Mouse (Mus musculus) intestine, embryonic 16.5 days (tissue): ENCODE data around the gene Ikzf4. TPM values are rescaled to one million over a fixed set of nuclear protein-coding genes. Genes with fewer than 3 reads are reported as not detected.

Experiments used
- ATAC-seq: fragments of 200-750 bp; cut with Nextera tagmentation; 2 replicates; pipeline ENCODE4 v1.8.0; 2017; ENCODE audit warnings: moderate TSS enrichment, moderate library complexity
- H3K27ac ChIP-seq: fragments of 300-500 bp; sonication (generic); 2 replicates; pipeline ENCODE4 v1.5.1; 2014; ENCODE audit warnings: mild to moderate bottlenecking, low read length
- H3K27me3 ChIP-seq: fragments of 300-500 bp; sonication (generic); replicated peaks from 2 replicates; pipeline ENCODE4 v1.6.1; 2014; ENCODE audit warnings: low read length, control low read depth, mixed read lengths; ENCODE audit not compliant: control insufficient read depth, insufficient read depth
- H3K36me3 ChIP-seq: fragments of 300-500 bp; sonication (generic); 2 replicates; pipeline ENCODE4 v1.6.1; 2014; ENCODE audit warnings: low read length, control low read depth; ENCODE audit not compliant: control insufficient read depth, insufficient read depth
- H3K4me1 ChIP-seq: fragments of 300-500 bp; sonication (generic); 2 replicates; pipeline ENCODE4 v1.6.1; 2014; ENCODE audit warnings: low read length, control low read depth, mixed read lengths; ENCODE audit not compliant: control insufficient read depth, insufficient read depth
- H3K4me2 ChIP-seq: fragments of 300-500 bp; sonication (generic); 2 replicates; pipeline ENCODE4 v1.6.1; 2014; ENCODE audit warnings: low read depth, low read length, control low read depth
- H3K4me3 ChIP-seq: fragments of 300-500 bp; sonication (generic); 2 replicates; pipeline ENCODE4 v1.5.1; 2014; ENCODE audit warnings: mild to moderate bottlenecking, low read length
- H3K9ac ChIP-seq: fragments of 300-500 bp; sonication (generic); 2 replicates; pipeline ENCODE4 v1.6.1; 2014; ENCODE audit warnings: low read depth, low read length
- H3K9me3 ChIP-seq: fragments of 300-500 bp; sonication (generic); 2 replicates; pipeline ENCODE4 v1.6.1; 2016; ENCODE audit warnings: low read length, control low read depth; ENCODE audit not compliant: control insufficient read depth
- WGBS: fragments of 180-500 bp; shearing (Covaris S2); extraction: QIAGEN DNeasy Blood & Tissue Kit; methylation state at CpG from one replicate; pipeline ENCODE4 v1.1.7; 2014; 5-methylcytosine and 5-hydroxymethylcytosine counted together
- polyA plus RNA-seq: library from polyadenylated mRNA; unstranded; fragments of >200 nt; fragmentation: Nextera tagmentation; extraction: Ambion mirVana; gene quantifications from 2 replicates; pipeline ENCODE4 v1.2.1, GENCODE M21; 2015

Gene Ikzf4
- polyA plus RNA-seq, 1 experiment from 2014 or later, result 1.6 TPM

DNA sequence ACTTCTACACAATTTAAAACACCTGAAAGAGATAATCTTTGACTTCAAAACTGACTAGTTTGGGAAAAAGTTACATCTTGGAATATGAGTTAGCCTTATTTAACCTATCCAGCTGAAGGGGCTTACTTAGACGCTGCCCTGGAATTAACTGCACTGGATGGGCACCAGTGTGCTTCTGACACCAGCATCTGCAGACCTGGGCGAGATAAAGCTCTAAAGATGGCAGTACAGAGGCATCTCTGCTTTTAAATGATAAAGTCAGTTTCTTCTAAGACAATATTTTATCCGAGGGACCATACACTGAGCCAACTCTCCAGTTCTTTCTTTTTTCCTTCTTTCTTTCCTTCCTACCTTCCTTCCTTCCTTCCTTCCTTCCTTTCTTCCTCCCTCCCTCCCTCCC, 19.0 kb upstream of the Ikzf4 start:
- Histone ChIP-seq H3K9ac (no peak overlapping the region), H3K4me1 (0 out of 2 replicates have a peak, but pooled peaks cover 2% of the 10 kb centered on the region), H3K27me3 (no peaks in the 10 kb centered on the region), H3K27ac (no peak overlapping the region), H3K36me3 (no peaks in the 10 kb centered on the region), H3K9me3 (no peaks in the 10 kb centered on the region), H3K4me3 (no peak overlapping the region), H3K4me2 (no peak overlapping the region)
- 78% methylated on average over 3 of the region's 3 CpGs for WGBS
- no peak for ATAC-seq

DNA sequence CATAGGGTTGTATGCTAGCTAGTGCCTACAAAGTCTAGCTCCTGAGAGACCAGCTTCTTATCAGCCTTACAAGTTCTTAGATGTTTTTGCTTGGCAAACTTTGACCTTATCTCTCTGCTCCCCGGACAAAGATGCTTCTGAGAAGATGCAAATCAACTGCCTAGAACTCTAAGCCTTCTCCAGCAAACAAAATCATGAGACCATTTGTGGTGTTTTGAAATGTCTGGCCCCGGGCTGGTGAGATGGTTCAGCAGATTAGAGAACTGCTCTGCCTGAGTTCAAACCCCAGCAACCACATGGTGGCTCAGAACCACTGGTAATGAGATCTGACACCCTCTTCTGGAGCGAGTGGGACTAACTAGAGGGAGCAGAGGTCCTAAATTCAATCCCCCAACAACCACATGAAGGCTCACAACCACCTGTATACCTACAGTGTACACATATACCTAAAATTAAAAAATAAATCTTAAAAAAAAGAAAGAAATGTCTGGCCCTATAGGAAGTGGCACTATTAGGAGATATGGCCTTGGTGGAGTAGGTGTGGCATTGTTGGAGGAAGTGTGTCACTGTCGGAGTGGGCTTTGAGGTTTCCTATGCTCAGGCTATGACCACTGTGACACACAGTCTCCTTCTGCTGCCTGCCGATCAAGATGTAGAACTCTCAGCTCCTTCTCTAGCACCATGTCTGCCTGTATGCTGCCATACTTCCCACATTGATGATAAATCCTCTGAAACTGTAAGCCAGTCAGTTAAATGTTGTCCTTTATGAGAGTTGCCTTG, 17.8 kb upstream of the Ikzf4 start:
- no peak for ATAC-seq
- WGBS, result 55% methylated on average over 5 of the region's 5 CpGs
- H3K27me3 ChIP-seq, result no peaks in the 10 kb centered on the region

DNA sequence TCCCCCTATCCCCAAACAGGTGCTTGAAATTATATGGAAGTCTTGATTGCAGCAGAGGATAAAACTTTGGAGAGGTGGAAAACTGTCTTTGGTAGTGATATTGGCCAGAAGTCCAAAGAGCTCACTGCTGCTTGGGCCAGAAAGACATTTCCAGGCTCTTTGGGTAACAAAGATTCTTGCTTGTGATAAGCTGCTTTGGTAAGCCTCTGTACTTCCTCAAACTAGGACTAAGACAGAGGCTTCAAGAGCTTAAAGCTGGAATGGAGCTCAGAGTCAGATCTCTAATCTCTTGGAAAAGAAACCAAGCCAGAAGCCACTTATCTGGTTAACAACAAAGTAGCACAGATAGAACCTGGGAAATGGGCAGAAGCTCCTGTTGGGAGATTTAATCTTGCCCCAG, 16.7 kb upstream of the Ikzf4 start:
- H3K4me2 ChIP-seq, result no peak overlapping the region
- H3K9ac ChIP-seq, result no peak overlapping the region
- no peaks in the 10 kb centered on the region for H3K4me1 ChIP-seq
- no peaks in the 10 kb centered on the region for H3K36me3 ChIP-seq
- no peak overlapping the region for H3K4me3 ChIP-seq
- H3K9me3 ChIP-seq, result no peaks in the 10 kb centered on the region
- H3K27me3 ChIP-seq, result no peaks in the 10 kb centered on the region
- H3K27ac ChIP-seq, result no peak overlapping the region
- no peak for ATAC-seq

More for the DNA sequence above, 17.8 kb upstream of the Ikzf4 start:
- H3K27ac ChIP-seq, result no peak overlapping the region
- no peak overlapping the region for H3K9ac ChIP-seq
- no peaks in the 10 kb centered on the region for H3K9me3 ChIP-seq
- no peaks in the 10 kb centered on the region for H3K36me3 ChIP-seq
- no peak overlapping the region for H3K4me3 ChIP-seq
- H3K4me2 ChIP-seq, result no peak overlapping the region
- no peaks in the 10 kb centered on the region for H3K4me1 ChIP-seq

- ATAC-seq, result no peak
- Histone ChIP-seq H3K4me2 (no peak overlapping the region), H3K4me3 (no peak overlapping the region), H3K9ac (no peak overlapping the region), H3K27me3 (no peaks in the 10 kb centered on the region), H3K9me3 (no peaks in the 10 kb centered on the region), H3K27ac (no peak overlapping the region), H3K36me3 (no peaks in the 10 kb centered on the region), H3K4me1 (peaks cover 6% of the 10 kb centered on the region; the same call in 1 of the 2 replicates)
- WGBS, result 42% methylated on average over 9 of the region's 9 CpGs
These were observed 13.7 kb upstream of the Ikzf4 start for GRCm38 (mm10) chr10:128659490-128659889.

GRCm38 (mm10) chr10:128657844-128658243, 12.1 kb upstream of the Ikzf4 start:
- H3K9me3 ChIP-seq, result no peaks in the 10 kb centered on the region
- no peaks in the 10 kb centered on the region for H3K36me3 ChIP-seq
- no peaks in the 10 kb centered on the region for H3K27me3 ChIP-seq
- ATAC-seq, result no peak
- H3K4me3 ChIP-seq, result no peak overlapping the region
- H3K4me1 ChIP-seq, result peaks cover 6% of the 10 kb centered on the region; the same call in 1 of the 2 replicates
- no peak overlapping the region for H3K27ac ChIP-seq
- H3K9ac ChIP-seq, result no peak overlapping the region
- WGBS, result 51% methylated on average over 9 of the region's 9 CpGs
- H3K4me2 ChIP-seq, result no peak overlapping the region

GRCm38 (mm10) chr10:128656731-128657130, 10.9 kb upstream of the Ikzf4 start:
- Histone ChIP-seq H3K9ac (no peak overlapping the region), H3K4me3 (no peak overlapping the region), H3K27me3 (no peaks in the 10 kb centered on the region), H3K9me3 (no peaks in the 10 kb centered on the region), H3K27ac (no peak overlapping the region), H3K4me1 (peaks cover 6% of the 10 kb centered on the region; the same call in 1 of the 2 replicates), H3K36me3 (no peaks in the 10 kb centered on the region), H3K4me2 (no peak overlapping the region)
- 54% methylated on average over 1 of the region's 1 CpGs for WGBS
- no peak; the same call in 1 of the 2 replicates for ATAC-seq

DNA sequence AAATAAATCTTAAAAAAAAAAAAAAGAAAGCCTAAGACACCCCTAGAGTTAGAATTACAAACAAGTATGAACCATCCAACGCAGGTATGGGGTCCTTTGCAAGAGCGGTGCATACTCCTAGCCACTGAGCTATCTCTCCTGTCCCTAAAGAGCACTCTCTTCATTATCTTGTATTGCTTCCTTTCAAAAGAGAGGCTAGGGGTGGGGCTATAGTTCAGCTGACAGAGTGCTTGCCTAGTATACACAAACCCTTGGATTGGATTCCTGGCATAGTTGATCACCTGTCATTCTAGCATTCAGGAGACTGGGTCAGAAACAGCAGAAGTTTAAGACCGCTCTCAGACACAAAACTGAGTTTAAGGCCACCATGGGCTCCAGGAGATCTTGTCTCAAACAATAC, 9.5 kb upstream of the Ikzf4 start:
- H3K4me1 ChIP-seq, result peaks cover 6% of the 10 kb centered on the region; the same call in 1 of the 2 replicates
- no peaks in the 10 kb centered on the region for H3K36me3 ChIP-seq
- H3K4me2 ChIP-seq, result no peak overlapping the region
- WGBS, result 55% methylated on average over 3 of the region's 3 CpGs
- H3K4me3 ChIP-seq, result no peak overlapping the region
- no peak overlapping the region for H3K9ac ChIP-seq
- no peaks in the 10 kb centered on the region for H3K27me3 ChIP-seq
- no peaks in the 10 kb centered on the region for H3K9me3 ChIP-seq
- no peak overlapping the region for H3K27ac ChIP-seq
- ATAC-seq, result 0 out of 2 replicates have a peak, but pooled peaks have one; percentile 40

- Histone ChIP-seq H3K9me3 (no peaks in the 10 kb centered on the region), H3K4me2 (no peak overlapping the region), H3K27me3 (no peaks in the 10 kb centered on the region), H3K9ac (no peak overlapping the region), H3K36me3 (no peaks in the 10 kb centered on the region), H3K27ac (no peak overlapping the region), H3K4me3 (no peak overlapping the region), H3K4me1 (peaks cover 6% of the 10 kb centered on the region; the same call in 1 of the 2 replicates)
- ATAC-seq, result no peak
- 73% methylated on average over 4 of the region's 4 CpGs for WGBS
These were observed 8.1 kb upstream of the Ikzf4 start for GRCm38 (mm10) chr10:128653866-128654265.

GRCm38 (mm10) chr10:128646139-128647089, 623 bp upstream of the Ikzf4 start:
- Histone ChIP-seq H3K36me3 (no peaks in the 10 kb centered on the region), H3K9ac (peak overlapping the region; percentile 43; the same call in 1 of the 2 replicates), H3K4me1 (peaks cover 7% of the 10 kb centered on the region), H3K4me3 (peak overlapping the region; percentile 56), H3K4me2 (peak overlapping the region; percentile 92), H3K9me3 (no peaks in the 10 kb centered on the region), H3K27me3 (no peaks in the 10 kb centered on the region), H3K27ac (no peak overlapping the region)
- ATAC-seq, result peak; percentile 75
- WGBS, result 6% methylated on average over 11 of the region's 13 CpGs
